ENCODE assay signal across 7 mouse cellular contexts in the genomic region with DNA sequence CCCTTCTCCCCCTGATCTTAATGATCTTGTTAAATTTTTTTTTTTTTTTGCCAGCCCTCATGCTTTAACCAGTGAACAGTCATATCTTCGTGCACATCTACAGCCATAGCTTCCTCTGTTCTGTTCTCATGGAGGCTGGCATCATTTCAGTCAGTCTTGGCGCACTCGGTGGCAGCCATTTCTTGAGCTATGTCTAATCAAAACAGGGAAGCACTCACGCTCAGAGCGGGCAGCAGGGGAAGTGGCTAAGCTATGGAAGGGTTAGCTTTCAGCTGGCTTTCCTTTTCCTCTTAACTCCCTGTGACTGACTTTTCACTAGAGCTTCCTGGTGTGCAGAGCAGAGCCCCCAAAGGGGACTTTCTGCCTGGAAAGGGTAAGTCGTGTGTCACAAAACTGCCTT.
DNase-seq lines count a peak whose midpoint lies in the region; ATAC-seq and TF ChIP-seq lines count a peak whose summit lies in the region.

No protein-coding gene starts in this region.

- no peak for TF ChIP-seq POLR2A in liver, adult 2 months (IDR thresholded peaks at IDR 0.05; ENCODE audit: extremely low read depth, insufficient read depth, low read length)

- H3K79me2 ChIP-seq in liver, adult 2 months (ENCODE audit: control insufficient read depth, insufficient read depth, low read length), result no peaks in the 10 kb centered on the region

- DNase-seq in liver, adult 2 months (ENCODE audit: extremely low read depth, low read depth, low spot score), result no peak
- no peak for DNase-seq in liver
- DNase-seq in embryonic facial prominence, embryonic 14.5 days (ENCODE audit: low spot score), result peak; percentile 53
- DNase-seq in limb, embryonic 11.5 days (ENCODE audit: low spot score), result peak; percentile 22
- DNase-seq in midbrain, embryonic 14.5 days, result peak; percentile 38
- DNase-seq in cerebellum, adult 8-10 months, result no peak
- no peak for DNase-seq in gastrocnemius, postnatal 10 days

- H3K4me2 ChIP-seq in embryonic facial prominence, embryonic 14.5 days (ENCODE audit: low read depth, low read length), result peak overlapping the region; percentile 32; the same call in 1 of the 2 replicates
- H3K4me2 ChIP-seq in limb, embryonic 11.5 days (ENCODE audit: low read depth, severe bottlenecking), result no peak overlapping the region
- no peak overlapping the region for H3K4me2 ChIP-seq in midbrain, embryonic 14.5 days (ENCODE audit: low read length)

- H3K4me3 ChIP-seq in liver, adult 2 months (ENCODE audit: insufficient read depth, low read depth, low read length), result 0 out of 2 replicates have a peak overlapping the region, but pooled peaks have one; percentile 35
- no peak overlapping the region for H3K4me3 ChIP-seq in embryonic facial prominence, embryonic 14.5 days (ENCODE audit: low read depth, low read length)
- no peak overlapping the region for H3K4me3 ChIP-seq in limb, embryonic 11.5 days (ENCODE audit: low read depth, low read length)
- no peak overlapping the region for H3K4me3 ChIP-seq in midbrain, embryonic 14.5 days (replicated peaks; ENCODE audit: low read depth, low read length)

- H3K27me3 ChIP-seq in liver, adult 2 months (ENCODE audit: control insufficient read depth, insufficient read depth, low read length), result no peaks in the 10 kb centered on the region
- no peaks in the 10 kb centered on the region for H3K27me3 ChIP-seq in embryonic facial prominence, embryonic 14.5 days (replicated peaks; ENCODE audit: control insufficient read depth, insufficient read depth, low read length)
- no peaks in the 10 kb centered on the region for H3K27me3 ChIP-seq in limb, embryonic 11.5 days (ENCODE audit: control insufficient read depth, insufficient read depth, low read length)
- H3K27me3 ChIP-seq in midbrain, embryonic 14.5 days (ENCODE audit: control insufficient read depth, insufficient read depth, low read length), result no peaks in the 10 kb centered on the region

- no peak for TF ChIP-seq CTCF in liver, adult 2 months (IDR thresholded peaks at IDR 0.05; ENCODE audit: low read depth, low read length)

- 65% methylated on average over 6 of the region's 6 CpGs for WGBS in liver, adult 2 months
- WGBS in embryonic facial prominence, embryonic 14.5 days, result 27% methylated on average over 6 of the region's 6 CpGs
- 53% methylated on average over 6 of the region's 6 CpGs for whole genome bisulfite sequencing in limb, embryonic 11.5 days
- 51% methylated on average over 6 of the region's 6 CpGs for WGBS in midbrain, embryonic 14.5 days

- H3K9ac ChIP-seq in liver, adult 2 months (ENCODE audit: low read depth, low read length), result peak overlapping the region; percentile 54; the same call in 1 of the 2 replicates
- no peak overlapping the region for H3K9ac ChIP-seq in embryonic facial prominence, embryonic 14.5 days (ENCODE audit: low read depth, low read length)
- no peak overlapping the region for H3K9ac ChIP-seq in limb, embryonic 11.5 days (ENCODE audit: low read length)
- no peak overlapping the region for H3K9ac ChIP-seq in midbrain, embryonic 14.5 days (replicated peaks; ENCODE audit: low read length)

- H3K27ac ChIP-seq in liver, adult 2 months (replicated peaks; ENCODE audit: insufficient read depth, low read depth, low read length), result peak overlapping the region; percentile 48
- H3K27ac ChIP-seq in embryonic facial prominence, embryonic 14.5 days (replicated peaks; ENCODE audit: low read depth, low read length), result peak overlapping the region; percentile 58
- no peak overlapping the region for H3K27ac ChIP-seq in limb, embryonic 11.5 days (replicated peaks; ENCODE audit: low read depth, low read length)
- no peak overlapping the region for H3K27ac ChIP-seq in midbrain, embryonic 14.5 days (replicated peaks; ENCODE audit: low read depth, low read length)

- no peak for ATAC-seq in embryonic facial prominence, embryonic 14.5 days (ENCODE audit: low read depth)
- ATAC-seq in limb, embryonic 11.5 days (ENCODE audit: insufficient number of reproducible peaks, low FRiP score, low TSS enrichment, low read depth), result no peak
- no peak for ATAC-seq in midbrain, embryonic 14.5 days (ENCODE audit: low FRiP score, low TSS enrichment)

- no peaks in the 10 kb centered on the region for H3K4me1 ChIP-seq in liver, adult 2 months (ENCODE audit: control insufficient read depth, insufficient read depth, low read length)
- 0 out of 2 replicates have a peak, but pooled peaks cover 5% of the 10 kb centered on the region for H3K4me1 ChIP-seq in embryonic facial prominence, embryonic 14.5 days (ENCODE audit: control insufficient read depth, insufficient read depth, low read length)
- no peaks in the 10 kb centered on the region for H3K4me1 ChIP-seq in limb, embryonic 11.5 days (ENCODE audit: control insufficient read depth, insufficient read depth, low read length)
- H3K4me1 ChIP-seq in midbrain, embryonic 14.5 days (ENCODE audit: control insufficient read depth, insufficient read depth, low read length), result 0 out of 2 replicates have a peak, but pooled peaks cover 4% of the 10 kb centered on the region

- H3K9me3 ChIP-seq in embryonic facial prominence, embryonic 14.5 days (ENCODE audit: control insufficient read depth, low read length), result no peaks in the 10 kb centered on the region
- no peaks in the 10 kb centered on the region for H3K9me3 ChIP-seq in limb, embryonic 11.5 days (ENCODE audit: control insufficient read depth, low read length)
- no peaks in the 10 kb centered on the region for H3K9me3 ChIP-seq in midbrain, embryonic 14.5 days (ENCODE audit: control insufficient read depth, low read length)

- H3K36me3 ChIP-seq in liver, adult 2 months (ENCODE audit: control insufficient read depth, insufficient read depth, low read length), result no peaks in the 10 kb centered on the region
- H3K36me3 ChIP-seq in embryonic facial prominence, embryonic 14.5 days (ENCODE audit: control insufficient read depth, insufficient read depth, low read length), result no peaks in the 10 kb centered on the region
- no peaks in the 10 kb centered on the region for H3K36me3 ChIP-seq in limb, embryonic 11.5 days (ENCODE audit: control insufficient read depth, insufficient read depth, low read length)
- no peaks in the 10 kb centered on the region for H3K36me3 ChIP-seq in midbrain, embryonic 14.5 days (ENCODE audit: control insufficient read depth, insufficient read depth, low read length)

Comparison
In these comparisons a context has a peak if more than half of its experiments do, and no peak if none do; other contexts are left out.
1. DNase-seq: peak in embryonic facial prominence, embryonic 14.5 days (single experiment), limb, embryonic 11.5 days (single experiment) and midbrain, embryonic 14.5 days (single experiment); none in liver, adult 2 months (single experiment), liver (single experiment), cerebellum, adult 8-10 months (single experiment) and gastrocnemius, postnatal 10 days (single experiment).
2. H3K27ac ChIP-seq: peak in liver, adult 2 months (single experiment) and embryonic facial prominence, embryonic 14.5 days (single experiment); none in limb, embryonic 11.5 days (single experiment) and midbrain, embryonic 14.5 days (single experiment).